Mouse (Mus musculus): ENCODE measurements around the gene Klk1b16.
"Not testable (repeated sequence)": the region's sequence is repeated elsewhere in the genome, so short reads cannot be mapped to it uniquely, and the experiment has no call there.

The Klk1b16 gene

GRCm38 (mm10) chr7:44136467-44136866 lies at the start of gene Klk1b16:
Gene Klk1b16 (plus strand): TSS chr7:44136767.
- no peak for DNase-seq

DNA sequence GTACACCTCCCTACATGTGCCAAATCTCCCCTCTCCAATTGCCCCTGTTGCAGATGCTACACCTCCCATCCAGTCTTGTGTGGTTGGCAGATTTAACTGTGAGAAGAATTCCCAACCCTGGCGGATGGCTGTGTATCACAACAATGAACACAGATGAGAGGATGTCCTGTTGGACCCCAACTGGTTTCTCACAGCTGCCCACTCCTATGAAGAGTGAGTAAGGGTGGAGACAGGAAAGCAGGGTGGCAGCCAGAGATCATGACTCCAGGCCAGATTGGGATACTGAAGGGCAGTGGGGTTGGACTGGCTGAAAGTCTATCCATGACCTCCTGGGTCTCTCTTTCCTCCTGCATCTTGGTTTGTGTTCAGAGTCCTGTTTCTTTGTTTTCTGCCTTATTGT lies 40.5 kb upstream of the Klk1b16 start:
- no peak for DNase-seq

DNA sequence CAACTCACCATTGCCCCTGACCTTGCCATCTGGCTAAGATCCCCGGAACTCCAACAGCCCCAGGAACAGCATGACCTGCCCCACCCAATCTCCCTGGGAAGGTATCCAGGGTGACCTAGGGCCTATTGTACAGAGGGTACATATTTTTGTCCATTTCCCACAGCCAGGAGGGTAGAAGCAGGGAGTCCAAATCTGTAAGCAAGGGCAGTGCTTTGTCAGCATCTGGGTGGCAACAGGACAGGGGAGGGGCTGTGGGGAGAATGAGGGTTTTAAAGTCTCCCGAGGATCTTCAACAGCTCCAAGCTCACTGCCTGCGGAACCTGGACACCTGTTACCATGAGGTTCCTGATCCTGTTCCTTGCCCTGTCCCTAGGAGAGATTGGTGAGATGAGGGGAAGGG lies 34.5 kb upstream of the Klk1b16 start, which contains the start of gene Klk1b21:
Gene Klk1b21, plus strand, starts transcription at position 301 of the 400 bp plus-strand sequence.
- not testable (repeated sequence) for DNase-seq

DNA sequence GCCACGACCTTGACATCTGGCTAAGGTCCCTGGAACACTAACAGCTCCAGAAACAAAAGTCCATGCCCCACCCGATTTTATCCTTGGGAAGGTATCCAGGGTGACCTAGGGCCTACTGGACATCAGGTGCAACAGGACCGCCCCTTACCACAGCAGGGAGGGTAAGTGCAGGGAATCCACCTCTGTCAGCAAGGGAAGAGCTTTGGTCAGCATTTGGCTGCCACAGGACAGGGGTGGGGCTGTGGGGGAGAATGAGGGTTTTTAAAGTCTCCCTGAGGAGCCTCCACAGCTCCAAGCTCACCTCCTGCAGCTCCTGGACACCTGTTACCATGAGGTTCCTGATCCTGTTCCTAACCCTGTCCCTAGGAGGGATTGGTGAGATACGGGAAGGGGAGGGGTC lies 24.2 kb upstream of the Klk1b16 start, which contains the start of gene Klk1b22:
Gene Klk1b22, plus strand, starts transcription at position 301 of the 400 bp plus-strand sequence.
- DNase-seq = no peak

GRCm38 (mm10) chr7:44123445-44123844 lies 13.1 kb upstream of the Klk1b16 start:
- no peak for DNase-seq

GRCm38 (mm10) chr7:44179299-44180045 lies 42.9 kb downstream of the Klk1b16 start:
- no peak for DNase-seq

DNA sequence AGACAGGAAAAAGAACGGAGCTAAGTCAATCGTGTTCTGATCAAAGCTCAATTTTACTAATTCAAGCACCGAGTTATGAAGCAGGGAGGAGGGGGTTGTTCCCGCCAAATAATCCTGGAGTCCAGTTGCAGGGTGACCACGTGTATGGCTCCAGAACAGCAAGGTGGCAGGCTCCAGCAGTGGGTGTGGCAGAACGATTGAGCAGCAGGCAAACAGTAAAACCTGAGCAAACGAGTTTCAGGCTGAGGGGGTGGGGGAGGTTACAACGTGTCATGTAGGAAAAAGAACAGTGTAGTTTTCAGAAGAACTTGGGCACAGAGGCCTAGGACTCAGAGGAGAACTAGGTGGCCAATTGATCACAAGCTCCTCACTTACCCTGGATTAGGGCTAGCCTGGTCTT lies 49.9 kb downstream of the Klk1b16 start:
- DNase-seq = not testable (repeated sequence)

DNA sequence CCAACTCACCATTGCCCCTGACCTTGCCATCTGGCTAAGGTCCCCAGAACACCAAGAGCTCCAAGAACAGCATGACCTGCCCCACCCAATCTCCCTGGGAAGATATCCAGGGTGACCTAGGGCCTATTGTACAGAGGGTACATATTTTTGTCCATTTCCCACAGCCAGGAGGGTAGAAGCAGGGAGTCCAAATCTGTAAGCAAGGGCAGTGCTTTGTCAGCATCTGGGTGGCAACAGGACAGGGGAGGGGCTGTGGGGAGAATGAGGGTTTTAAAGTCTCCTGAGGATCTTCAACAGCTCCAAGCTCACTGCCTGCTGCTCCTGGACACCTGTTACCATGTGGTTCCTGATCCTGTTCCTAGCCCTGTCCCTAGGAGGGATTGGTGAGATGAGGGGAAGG lies 51.4 kb downstream of the Klk1b16 start, which contains the start of gene Klk1b24:
Gene Klk1b24, plus strand, starts transcription at position 301 of the 400 bp plus-strand sequence.
- not testable (repeated sequence) for DNase-seq

Measured in layer of hippocampus, adult 9-11 months (tissue).